Mouse (Mus musculus): ENCODE measurements around the gene Olfr224.

DNA sequence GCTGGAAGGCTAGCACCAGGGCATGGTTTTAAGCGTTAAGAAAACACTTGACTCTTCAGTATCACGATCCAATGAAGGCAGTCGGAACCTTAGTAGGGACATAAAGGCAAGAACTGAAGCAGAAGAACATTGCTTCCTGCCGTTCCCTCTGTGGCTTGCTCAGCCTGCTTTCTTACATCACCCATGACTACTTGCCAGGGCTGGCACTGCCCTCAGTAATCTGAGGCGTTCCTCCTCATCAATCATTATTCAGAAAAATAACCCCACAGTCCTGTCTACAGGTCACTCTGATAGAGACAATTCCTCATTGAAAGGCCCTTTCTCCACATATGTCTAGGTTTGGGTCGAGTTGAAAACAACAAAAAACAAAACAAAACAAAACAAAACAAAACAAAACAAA is 36.7 kb upstream of the Olfr224 start:
- TF ChIP-seq CTCF (IDR thresholded peaks at IDR 0.05; ENCODE audit: borderline replicate concordance, insufficient read depth, low read depth, low read length) (no peak), POLR2A (IDR thresholded peaks at IDR 0.05; ENCODE audit: borderline replicate concordance, insufficient read depth, low read length) (no peak)
